Mouse (Mus musculus) midbrain, embryonic 15.5 days (tissue): ENCODE measurements at regions not wholly inside any gene's neighbourhood (a gene's known extent, or its start where the extent isn't known, plus 50 kb on each side); places are given as distances from the start of the nearest gene placed in this dataset.
"Not testable (repeated sequence)": the region's sequence is repeated elsewhere in the genome, so short reads cannot be mapped to it uniquely, and the experiment has no call there.

Source experiments
- ATAC-seq: fragments of 200-750 bp; cut with Nextera tagmentation; replicated peaks from 2 replicates; pipeline ENCODE4 v1.8.0; 2017; ENCODE audit warnings: moderate TSS enrichment
- H3K27ac ChIP-seq: fragments of 300-500 bp; sonication (generic); 2 replicates; pipeline ENCODE4 v1.5.1; 2015; ENCODE audit warnings: mild to moderate bottlenecking, inconsistent platforms
- H3K27me3 ChIP-seq: fragments of 300-500 bp; sonication (generic); replicated peaks from 2 replicates; pipeline ENCODE4 v1.6.1; 2015; ENCODE audit warnings: inconsistent platforms
- H3K36me3 ChIP-seq: fragments of 300-500 bp; sonication (generic); replicated peaks from 2 replicates; pipeline ENCODE4 v1.6.1; 2015; ENCODE audit warnings: inconsistent platforms
- H3K4me1 ChIP-seq: fragments of 300-500 bp; sonication (generic); 2 replicates; pipeline ENCODE4 v1.6.1; 2015; ENCODE audit warnings: inconsistent platforms
- H3K4me2 ChIP-seq: fragments of 300-500 bp; sonication (generic); 2 replicates; pipeline ENCODE4 v1.6.1; 2015; ENCODE audit warnings: inconsistent platforms, mild to moderate bottlenecking, moderate library complexity
- H3K4me3 ChIP-seq: fragments of 300-500 bp; sonication (generic); 2 replicates; pipeline ENCODE4 v1.5.1; 2015; ENCODE audit warnings: mild to moderate bottlenecking, inconsistent platforms
- H3K9ac ChIP-seq: fragments of 300-500 bp; sonication (generic); 2 replicates; pipeline ENCODE4 v1.6.1; 2015; ENCODE audit warnings: mild to moderate bottlenecking, inconsistent platforms
- H3K9me3 ChIP-seq: fragments of 300-500 bp; sonication (generic); 2 replicates; pipeline ENCODE4 v1.6.1; 2016; ENCODE audit warnings: inconsistent platforms
- WGBS: fragments of 180-500 bp; shearing (Covaris S2); methylation state at CpG from one replicate; pipeline ENCODE4 v1.1.7; 2015; ENCODE audit warnings: mixed read lengths; 5-methylcytosine and 5-hydroxymethylcytosine counted together

GRCm38 (mm10) chr6:31132396-31133190 is 173.7 kb upstream of the Klf14 start:
- no peak overlapping the region for H3K9ac ChIP-seq
- H3K27me3 ChIP-seq: no peaks in the 10 kb centered on the region
- no peaks in the 10 kb centered on the region for H3K4me1 ChIP-seq
- no peak for ATAC-seq
- H3K9me3 ChIP-seq: no peaks in the 10 kb centered on the region
- WGBS: 70% methylated on average over 8 of the region's 8 CpGs
- no peak overlapping the region for H3K27ac ChIP-seq
- H3K4me3 ChIP-seq: no peak overlapping the region
- no peak overlapping the region for H3K4me2 ChIP-seq
- no peaks in the 10 kb centered on the region for H3K36me3 ChIP-seq

GRCm38 (mm10) chr6:31133896-31134735 is 175.2 kb upstream of the Klf14 start:
- WGBS: 88% methylated on average over 11 of the region's 11 CpGs
- no peak overlapping the region for H3K4me3 ChIP-seq
- no peak overlapping the region for H3K4me2 ChIP-seq
- no peaks in the 10 kb centered on the region for H3K36me3 ChIP-seq
- H3K27me3 ChIP-seq: no peaks in the 10 kb centered on the region
- ATAC-seq: no peak
- no peaks in the 10 kb centered on the region for H3K4me1 ChIP-seq
- H3K27ac ChIP-seq: no peak overlapping the region
- H3K9me3 ChIP-seq: no peaks in the 10 kb centered on the region
- no peak overlapping the region for H3K9ac ChIP-seq

- Histone ChIP-seq H3K27ac (no peak overlapping the region), H3K9me3 (no peaks in the 10 kb centered on the region), H3K4me2 (no peak overlapping the region), H3K9ac (no peak overlapping the region), H3K4me3 (no peak overlapping the region), H3K27me3 (no peaks in the 10 kb centered on the region), H3K36me3 (no peaks in the 10 kb centered on the region), H3K4me1 (no peaks in the 10 kb centered on the region)
- 82% methylated on average over 8 of the region's 8 CpGs for WGBS
- ATAC-seq: no peak
These were observed 175.8 kb upstream of the Klf14 start for GRCm38 (mm10) chr6:31134736-31135077.

- Histone ChIP-seq H3K9me3 (no peaks in the 10 kb centered on the region), H3K27me3 (no peaks in the 10 kb centered on the region), H3K4me2 (no peak overlapping the region), H3K4me1 (no peaks in the 10 kb centered on the region), H3K36me3 (no peaks in the 10 kb centered on the region), H3K4me3 (no peak overlapping the region), H3K27ac (no peak overlapping the region), H3K9ac (no peak overlapping the region)
- ATAC-seq: no peak
- 60% methylated on average over 6 of the region's 6 CpGs for WGBS
These were observed 176.7 kb upstream of the Klf14 start for GRCm38 (mm10) chr6:31135580-31135979.

- H3K36me3 ChIP-seq: no peaks in the 10 kb centered on the region
- WGBS: 62% methylated on average over 4 of the region's 4 CpGs
- H3K4me1 ChIP-seq: no peaks in the 10 kb centered on the region
- H3K9me3 ChIP-seq: no peaks in the 10 kb centered on the region
- H3K4me2 ChIP-seq: no peak overlapping the region
- H3K4me3 ChIP-seq: no peak overlapping the region
- no peak overlapping the region for H3K9ac ChIP-seq
- H3K27ac ChIP-seq: no peak overlapping the region
- no peak for ATAC-seq
- H3K27me3 ChIP-seq: no peaks in the 10 kb centered on the region
These were observed 178.0 kb upstream of the Klf14 start for GRCm38 (mm10) chr6:31136895-31137294.

- no peak for ATAC-seq
- H3K9me3 ChIP-seq: no peaks in the 10 kb centered on the region
- no peaks in the 10 kb centered on the region for H3K4me1 ChIP-seq
- no peak overlapping the region for H3K4me3 ChIP-seq
- no peaks in the 10 kb centered on the region for H3K27me3 ChIP-seq
- H3K9ac ChIP-seq: no peak overlapping the region
- no peak overlapping the region for H3K27ac ChIP-seq
- no peaks in the 10 kb centered on the region for H3K36me3 ChIP-seq
- WGBS: 90% methylated on average over 8 of the region's 8 CpGs
- no peak overlapping the region for H3K4me2 ChIP-seq
These were observed 178.5 kb upstream of the Klf14 start for GRCm38 (mm10) chr6:31137351-31137750.

GRCm38 (mm10) chr6:31140000-31140399 is 181.1 kb upstream of the Klf14 start:
- H3K4me2 ChIP-seq: no peak overlapping the region
- H3K4me1 ChIP-seq: no peaks in the 10 kb centered on the region
- H3K9me3 ChIP-seq: no peaks in the 10 kb centered on the region
- H3K9ac ChIP-seq: no peak overlapping the region
- H3K4me3 ChIP-seq: no peak overlapping the region
- no peak for ATAC-seq
- no peaks in the 10 kb centered on the region for H3K27me3 ChIP-seq
- no peak overlapping the region for H3K27ac ChIP-seq
- whole genome bisulfite sequencing: 87% methylated on average over 9 of the region's 9 CpGs
- no peaks in the 10 kb centered on the region for H3K36me3 ChIP-seq

DNA sequence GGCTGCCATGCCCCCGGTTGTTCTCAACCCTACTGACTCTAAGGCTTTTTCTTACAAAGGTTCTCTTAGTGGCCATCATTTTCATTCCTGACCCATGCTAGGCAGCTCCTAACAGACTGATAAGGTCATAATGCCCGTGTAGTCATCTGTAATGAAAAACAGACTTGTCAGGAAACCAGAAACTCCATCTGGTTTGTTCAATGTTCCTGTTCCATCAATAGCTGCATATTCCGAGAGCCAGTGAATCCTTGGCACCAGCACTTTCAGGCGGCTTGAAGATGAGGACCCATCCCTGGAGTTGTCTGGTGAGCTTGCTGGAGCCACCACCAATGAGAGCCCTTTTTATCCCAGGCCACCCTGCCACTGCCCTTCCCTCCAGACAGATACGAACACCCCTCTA is 181.7 kb upstream of the Klf14 start:
- Histone ChIP-seq H3K27me3 (no peaks in the 10 kb centered on the region), H3K4me2 (no peak overlapping the region), H3K9ac (no peak overlapping the region), H3K36me3 (no peaks in the 10 kb centered on the region), H3K27ac (no peak overlapping the region), H3K4me3 (no peak overlapping the region), H3K4me1 (no peaks in the 10 kb centered on the region), H3K9me3 (no peaks in the 10 kb centered on the region)
- 86% methylated on average over 5 of the region's 5 CpGs for WGBS
- ATAC-seq: no peak

GRCm38 (mm10) chr6:31141486-31141885 is 182.6 kb upstream of the Klf14 start:
- no peak overlapping the region for H3K4me2 ChIP-seq
- H3K36me3 ChIP-seq: no peaks in the 10 kb centered on the region
- no peak for ATAC-seq
- H3K9me3 ChIP-seq: no peaks in the 10 kb centered on the region
- H3K27me3 ChIP-seq: no peaks in the 10 kb centered on the region
- no peak overlapping the region for H3K9ac ChIP-seq
- WGBS: 75% methylated on average over 6 of the region's 6 CpGs
- no peak overlapping the region for H3K27ac ChIP-seq
- H3K4me3 ChIP-seq: no peak overlapping the region
- no peaks in the 10 kb centered on the region for H3K4me1 ChIP-seq

GRCm38 (mm10) chr6:31142479-31143007 is 183.7 kb upstream of the Klf14 start:
- not testable (repeated sequence) for H3K27me3 ChIP-seq, H3K9me3 ChIP-seq, H3K4me1 ChIP-seq, H3K4me3 ChIP-seq, H3K27ac ChIP-seq, H3K4me2 ChIP-seq, H3K36me3 ChIP-seq, ATAC-seq, H3K9ac ChIP-seq
- 92% methylated on average over 15 of the region's 15 CpGs for WGBS

DNA sequence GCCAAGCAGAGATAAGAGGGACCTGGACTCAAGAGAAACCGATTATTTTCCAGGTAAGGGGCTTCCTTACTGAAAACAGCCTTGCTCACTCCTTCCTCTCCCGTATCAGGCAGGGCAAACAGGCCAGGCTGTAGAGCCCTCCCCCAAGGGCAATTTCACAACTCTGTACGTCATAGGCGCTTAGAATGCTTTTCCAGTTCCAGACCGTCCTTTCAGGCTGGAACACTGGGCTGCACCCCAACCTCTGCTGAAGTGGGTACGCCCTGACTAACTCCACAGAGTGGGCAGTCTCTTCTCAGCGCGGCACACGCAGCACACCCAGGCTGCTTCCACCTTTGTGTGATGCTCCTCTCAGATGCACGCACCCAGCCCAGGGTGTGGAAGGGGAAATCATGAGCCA is 186.8 kb upstream of the Klf14 start:
- H3K9ac ChIP-seq: no peak overlapping the region
- no peak for ATAC-seq

DNA sequence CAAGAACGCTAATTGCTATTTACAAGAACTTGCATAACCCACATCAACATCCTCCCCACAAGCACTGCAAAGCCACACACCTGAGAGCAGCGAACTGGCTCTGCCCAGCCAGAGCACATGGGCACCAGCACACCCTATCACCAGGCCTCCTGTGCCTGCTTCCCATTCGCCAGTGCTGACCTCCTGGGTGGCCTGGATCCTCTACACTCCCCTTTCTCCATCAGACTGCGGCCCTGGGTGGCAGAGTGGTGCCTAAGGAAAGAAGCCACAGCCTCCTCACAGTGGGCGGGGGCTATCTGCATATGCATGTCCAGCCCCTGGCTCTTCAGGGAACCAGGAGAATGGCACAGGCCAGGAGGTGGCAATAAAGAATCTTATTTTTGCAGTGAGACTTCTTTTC is 187.9 kb upstream of the Klf14 start:
- H3K9ac ChIP-seq: no peak overlapping the region
- no peak for ATAC-seq
- no peaks in the 10 kb centered on the region for H3K4me1 ChIP-seq
- WGBS: 38% methylated on average over 5 of the region's 5 CpGs
- no peaks in the 10 kb centered on the region for H3K36me3 ChIP-seq
- H3K9me3 ChIP-seq: no peaks in the 10 kb centered on the region
- H3K4me2 ChIP-seq: no peak overlapping the region
- no peaks in the 10 kb centered on the region for H3K27me3 ChIP-seq
- H3K27ac ChIP-seq: no peak overlapping the region
- no peak overlapping the region for H3K4me3 ChIP-seq

More for the DNA sequence above, 186.8 kb upstream of the Klf14 start:
- 90% methylated on average over 10 of the region's 10 CpGs for WGBS
- Histone ChIP-seq H3K4me3 (no peak overlapping the region), H3K27me3 (no peaks in the 10 kb centered on the region), H3K27ac (no peak overlapping the region), H3K4me2 (no peak overlapping the region), H3K9me3 (no peaks in the 10 kb centered on the region), H3K4me1 (no peaks in the 10 kb centered on the region), H3K36me3 (no peaks in the 10 kb centered on the region)
